Mouse (Mus musculus) hindbrain, embryonic 10.5 days (tissue): ENCODE results near the gene Rab26. TPM values are rescaled to one million over a fixed set of nuclear protein-coding genes. Genes with fewer than 3 reads are reported as not detected.

Source experiments
- DNase-seq: peaks from one replicate; pipeline ENCODE4 v3.0.0-alpha.2; 2017; ENCODE audit warnings: low spot score
- H3K27ac ChIP-seq: fragments of 300-500 bp; sonication (generic); 2 replicates; pipeline ENCODE4 v1.5.1; 2016; ENCODE audit warnings: mild to moderate bottlenecking, moderate library complexity
- H3K27me3 ChIP-seq: fragments of 300-500 bp; sonication (generic); 2 replicates; pipeline ENCODE4 v1.6.1; 2016; ENCODE audit warnings: mild to moderate bottlenecking; ENCODE audit not compliant: poor library complexity, insufficient read depth, severe bottlenecking
- H3K36me3 ChIP-seq: fragments of 300-500 bp; sonication (generic); 2 replicates; pipeline ENCODE4 v1.6.1; 2016; ENCODE audit warnings: mild to moderate bottlenecking, moderate library complexity
- H3K4me1 ChIP-seq: fragments of 300-500 bp; sonication (generic); replicated peaks from 2 replicates; pipeline ENCODE4 v1.6.1; 2016; ENCODE audit warnings: mild to moderate bottlenecking
- H3K4me3 ChIP-seq: fragments of 300-500 bp; sonication (generic); 2 replicates; pipeline ENCODE4 v1.5.1; 2016; ENCODE audit warnings: mild to moderate bottlenecking, moderate library complexity
- H3K9me3 ChIP-seq: fragments of 300-500 bp; sonication (generic); 2 replicates; pipeline ENCODE4 v1.6.1; 2016; ENCODE audit warnings: mild to moderate bottlenecking, moderate library complexity
- WGBS: fragments of 180-500 bp; shearing (Covaris S2); methylation state at CpG from one replicate; pipeline ENCODE4 v1.1.7; 2016; 5-methylcytosine and 5-hydroxymethylcytosine counted together
- polyA plus RNA-seq: library from polyadenylated mRNA; unstranded; fragments of >200 nt; fragmentation: Nextera tagmentation; extraction: Ambion mirVana; gene quantifications from 2 replicates; pipeline ENCODE4 v1.2.1, GENCODE M21; 2016

The Rab26 gene
- polyA plus RNA-seq, 1 experiment from 2014 or later = 1.8 TPM

GRCm38 (mm10) chr17:24478663-24479380 is 55.2 kb downstream of the Rab26 start, which contains the start of gene Mlst8:
TSS of gene Mlst8 (minus strand) at chr17:24479078.
- no peaks in the 10 kb centered on the region for H3K9me3 ChIP-seq
- H3K4me1 ChIP-seq = peaks cover 27% of the 10 kb centered on the region
- no peaks in the 10 kb centered on the region for H3K27me3 ChIP-seq
- H3K27ac ChIP-seq = peak within 1 kb of the TSS; percentile 99
- under 1% methylated on average over 48 of the region's 48 CpGs for WGBS
- peaks cover 40% of the 10 kb centered on the region for H3K36me3 ChIP-seq
- DNase-seq = peak; percentile 98
- peak within 1 kb of the TSS; percentile 82 for H3K4me3 ChIP-seq

- H3K27ac ChIP-seq = peak overlapping the region; percentile 99
- H3K4me1 ChIP-seq = peaks cover 33% of the 10 kb centered on the region
- 53% methylated on average over 11 of the region's 11 CpGs for WGBS
- peaks cover 46% of the 10 kb centered on the region for H3K36me3 ChIP-seq
- DNase-seq = no peak
- H3K9me3 ChIP-seq = no peaks in the 10 kb centered on the region
- H3K27me3 ChIP-seq = no peaks in the 10 kb centered on the region
- H3K4me3 ChIP-seq = peak overlapping the region; percentile 82
Observed at GRCm38 (mm10) chr17:24477985-24478600, 55.9 kb downstream of the Rab26 start.

Other genes with a start within 250 kb of the Rab26 start
- gene Abca17, start 183.1 kb downstream of the Rab26 start, polyA plus RNA-seq = not detected in 2 replicates
- 10.2 and 13.7 TPM in 2 replicates for gene Abca3, start 182.3 kb downstream of the Rab26 start, polyA plus RNA-seq
- gene Rnps1, start 119.6 kb downstream of the Rab26 start, polyA plus RNA-seq = 423 and 452 TPM in 2 replicates
- 74.9 and 77.3 TPM in 2 replicates for gene Eci1, start 107.6 kb downstream of the Rab26 start, polyA plus RNA-seq
- gene Dnase1l2, start 91.1 kb downstream of the Rab26 start, polyA plus RNA-seq = 3.0 and 4.3 TPM in 2 replicates
- 37.8 and 40.1 TPM in 2 replicates for gene E4f1, start 63.9 kb downstream of the Rab26 start, polyA plus RNA-seq
- gene Pgp, start 63.8 kb downstream of the Rab26 start, polyA plus RNA-seq = 80.9 and 81.8 TPM in 2 replicates
- 0.61 and 2.5 TPM in 2 replicates for gene Bricd5, start 60.3 kb downstream of the Rab26 start, polyA plus RNA-seq
- 35.1 and 36.0 TPM in 2 replicates for gene Mlst8, start 55.1 kb downstream of the Rab26 start, polyA plus RNA-seq
- 6.8 and 10.2 TPM in 2 replicates for gene Caskin1, start 45.6 kb downstream of the Rab26 start, polyA plus RNA-seq
- gene Traf7, start 6.3 kb downstream of the Rab26 start, polyA plus RNA-seq = 93.6 and 96.4 TPM in 2 replicates
- 11.9 and 21.7 TPM in 2 replicates for gene Pkd1, start 15.6 kb upstream of the Rab26 start, polyA plus RNA-seq
- gene Tsc2, start 98.4 kb upstream of the Rab26 start, polyA plus RNA-seq = 64.1 and 86.9 TPM in 2 replicates
- 19.9 and 27.1 TPM in 2 replicates for gene Nthl1, start 98.5 kb upstream of the Rab26 start, polyA plus RNA-seq
- gene Slc9a3r2, start 116.1 kb upstream of the Rab26 start, polyA plus RNA-seq = 34.2 and 39.2 TPM in 2 replicates
- not detected in 2 replicates for gene Npw, start 124.2 kb upstream of the Rab26 start, polyA plus RNA-seq
- gene Zfp598, start 135.5 kb upstream of the Rab26 start, polyA plus RNA-seq = 26.2 and 28.6 TPM in 2 replicates
- gene Syngr3, start 155.7 kb upstream of the Rab26 start, polyA plus RNA-seq = 9.2 and 15.1 TPM in 2 replicates
- 49.7 and 50.9 TPM in 2 replicates for gene Gfer, start 161.9 kb upstream of the Rab26 start, polyA plus RNA-seq
- gene Noxo1, start 162.0 kb upstream of the Rab26 start, polyA plus RNA-seq = 1.5 and 1.8 TPM in 2 replicates
- gene Tbl3, start 173.4 kb upstream of the Rab26 start, polyA plus RNA-seq = 133 and 140 TPM in 2 replicates
- gene Rnf151, start 183.9 kb upstream of the Rab26 start, polyA plus RNA-seq = 0.22 TPM in 2 replicates
- 1,403 and 1,781 TPM in 2 replicates for gene Rps2, start 183.9 kb upstream of the Rab26 start, polyA plus RNA-seq
- gene Ndufb10, start 190.3 kb upstream of the Rab26 start, polyA plus RNA-seq = 212 and 240 TPM in 2 replicates
- gene Rpl3l, start 193.6 kb upstream of the Rab26 start, polyA plus RNA-seq = not detected in 2 replicates
- 21.4 and 23.4 TPM in 2 replicates for gene Msrb1, start 202.4 kb upstream of the Rab26 start, polyA plus RNA-seq
- 1.5 and 2.0 TPM in 2 replicates for gene Hs3st6, start 218.8 kb upstream of the Rab26 start, polyA plus RNA-seq